In the genomic region with DNA sequence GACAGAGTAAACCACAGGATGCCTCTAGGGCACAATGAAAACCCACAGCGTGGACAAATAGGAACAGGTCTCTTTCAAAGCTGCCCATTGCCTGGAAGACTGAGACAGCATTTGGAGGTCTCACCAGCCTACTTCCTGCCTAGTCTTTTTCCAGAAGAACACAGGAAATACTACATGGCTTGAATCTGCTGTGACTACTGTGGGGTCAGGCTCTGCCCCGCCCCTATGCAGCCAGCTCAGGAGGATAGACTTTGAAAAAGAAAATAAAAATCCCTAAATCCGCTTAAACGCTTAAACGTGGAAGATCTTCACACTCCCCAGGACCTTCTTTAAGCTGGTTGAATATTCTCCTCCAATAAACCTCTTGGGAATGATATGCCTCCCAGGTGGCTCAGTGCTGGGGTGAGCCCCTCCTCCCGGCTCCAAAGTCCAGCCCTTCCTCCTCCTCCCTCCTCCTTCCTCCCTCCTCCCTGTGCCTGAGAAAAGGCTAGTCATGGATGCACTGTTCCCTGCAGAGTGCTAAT, we compare ENCODE assay signal across 8 mouse cellular contexts. TPM values are rescaled to one million over a fixed set of nuclear protein-coding genes. Genes with fewer than 3 reads are reported as not detected.
DNase-seq lines count a peak whose midpoint lies in the region; ATAC-seq and TF ChIP-seq lines count a peak whose summit lies in the region.

No protein-coding gene starts in this region.

- intact Hi-C loops in heart, postnatal 14 days (cut with DNase I) = no loop called here

- H3K4me2 ChIP-seq in intestine, embryonic 15.5 days (replicated peaks) = peak overlapping the region; percentile 43
- H3K4me2 ChIP-seq in lung, postnatal 0 days (replicated peaks; ENCODE audit: low read depth, low read length) = 0 out of 2 replicates have a peak overlapping the region, but pooled peaks have one; percentile 4

- 0 out of 2 replicates have a peak overlapping the region, but pooled peaks have one; percentile 13 for H3K27ac ChIP-seq in intestine, embryonic 15.5 days
- peak overlapping the region; percentile 71 for H3K27ac ChIP-seq in lung, postnatal 0 days (ENCODE audit: low read length)

- no peak for TF ChIP-seq CTCF in lung, postnatal 0 days (IDR thresholded peaks at IDR 0.05)

- no peaks in the 10 kb centered on the region for H3K27me3 ChIP-seq in intestine, embryonic 15.5 days (replicated peaks)
- H3K27me3 ChIP-seq in lung, postnatal 0 days (replicated peaks; ENCODE audit: insufficient read depth, low read length) = no peaks in the 10 kb centered on the region

- H3K9me3 ChIP-seq in intestine, embryonic 15.5 days = no peaks in the 10 kb centered on the region
- no peaks in the 10 kb centered on the region for H3K9me3 ChIP-seq in lung, postnatal 0 days (ENCODE audit: low read length)

- H3K4me3 ChIP-seq in intestine, embryonic 15.5 days (replicated peaks) = no peak overlapping the region
- H3K4me3 ChIP-seq in lung, postnatal 0 days (ENCODE audit: low read depth, low read length) = no peak overlapping the region

- H3K9ac ChIP-seq in intestine, embryonic 15.5 days = no peak overlapping the region
- 0 out of 2 replicates have a peak overlapping the region, but pooled peaks have one; percentile 9 for H3K9ac ChIP-seq in lung, postnatal 0 days (replicated peaks; ENCODE audit: low read depth)

- peak; percentile 96 for ATAC-seq in intestine, embryonic 15.5 days
- peak; percentile 41; the same call in 1 of the 2 replicates for ATAC-seq in lung, postnatal 0 days

- peak; percentile 89 for DNase-seq in heart, adult 11 months
- DNase-seq in heart, postnatal 14 days = no peak
- DNase-seq in 416B (ENCODE audit: low read depth) = peak; percentile 18
- no peak for DNase-seq in lung, postnatal 0 days (ENCODE audit: low spot score)
- no peak for DNase-seq in layer of hippocampus, postnatal 10 days (ENCODE audit: low spot score in 2 of 2)
- no peak for DNase-seq in right cerebral cortex, postnatal 4 days
- no peak for DNase-seq in left cerebral cortex, adult 18-20 months (ENCODE audit: low spot score in 2 of 2)

- H3K36me3 ChIP-seq in intestine, embryonic 15.5 days = no peaks in the 10 kb centered on the region
- no peaks in the 10 kb centered on the region for H3K36me3 ChIP-seq in lung, postnatal 0 days (ENCODE audit: insufficient read depth, low read length)

- H3K4me1 ChIP-seq in intestine, embryonic 15.5 days (replicated peaks) = peaks cover 9% of the 10 kb centered on the region; the same call in 1 of the 2 replicates
- H3K4me1 ChIP-seq in lung, postnatal 0 days (ENCODE audit: insufficient read depth, low read depth, low read length) = 0 out of 2 replicates have a peak, but pooled peaks cover 3% of the 10 kb centered on the region

- 20% methylated on average over 6 of the region's 6 CpGs for WGBS in intestine, embryonic 15.5 days
- 12% methylated on average over 6 of the region's 6 CpGs for WGBS in lung, postnatal 0 days

- TF ChIP-seq EP300 in lung, postnatal 0 days (IDR thresholded peaks at IDR 0.05) = no peak

RNA-seq across cellular contexts. Expression of a gene that starts 15.0 kb away (rescaled TPM):
- 10 to 100 TPM; 51.5 to 54.4 TPM for total RNA-seq in heart, postnatal 14 days (2021)
- polyA plus RNA-seq in intestine, embryonic 15.5 days (2015; fragmentation: Nextera tagmentation; extraction: Ambion mirVana) = 14.4 and 17.0 TPM in 2 replicates
- 15.9 and 23.3 TPM in 2 replicates for polyA plus RNA-seq in lung, postnatal 0 days (2015; fragmentation: Nextera tagmentation; extraction: Ambion mirVana)
- total RNA-seq in layer of hippocampus, postnatal 10 days (2021) = 100 to 1,000 TPM; 506 to 549 TPM
- 100 to 1,000 TPM; 350 to 364 TPM for total RNA-seq in left cerebral cortex, adult 18-20 months (2021)

Comparison
In these comparisons a context has a peak if more than half of its experiments do, and no peak if none do; other contexts are left out.
1. DNase-seq: peak in heart, adult 11 months (single experiment) and 416B (single experiment); none in heart, postnatal 14 days (0 of 2), lung, postnatal 0 days (single experiment), layer of hippocampus, postnatal 10 days (0 of 2), right cerebral cortex, postnatal 4 days (single experiment) and left cerebral cortex, adult 18-20 months (0 of 2).
2. RNA of a gene that starts 15.0 kb away (total RNA-seq): 506 to 549 TPM in layer of hippocampus, postnatal 10 days and 350 to 364 TPM in left cerebral cortex, adult 18-20 months; 51.5 to 54.4 TPM in heart, postnatal 14 days; every median in the first group is over 4 times any median in the second.